Mouse (Mus musculus) CH12.LX (cell line): ENCODE measurements around the gene Rex1bd.

Source experiments
- E2F4 ChIP-seq: IDR thresholded peaks from 2 replicates; pipeline ENCODE4 v1.6.1; 2011; ENCODE audit warnings: low read depth, low read length, improper control_type of control experiment; ENCODE audit not compliant: insufficient replicate concordance
- RAD21 ChIP-seq: IDR thresholded peaks from 2 replicates; pipeline ENCODE4 v1.6.1; 2011; ENCODE audit warnings: low read depth, mild to moderate bottlenecking, low read length, improper control_type of control experiment, moderate library complexity
- USF1 ChIP-seq: IDR thresholded peaks from 2 replicates; pipeline ENCODE4 v1.6.1; 2014; ENCODE audit warnings: low read depth, mild to moderate bottlenecking, inconsistent platforms, low read length, improper control_type of control experiment

DNA sequence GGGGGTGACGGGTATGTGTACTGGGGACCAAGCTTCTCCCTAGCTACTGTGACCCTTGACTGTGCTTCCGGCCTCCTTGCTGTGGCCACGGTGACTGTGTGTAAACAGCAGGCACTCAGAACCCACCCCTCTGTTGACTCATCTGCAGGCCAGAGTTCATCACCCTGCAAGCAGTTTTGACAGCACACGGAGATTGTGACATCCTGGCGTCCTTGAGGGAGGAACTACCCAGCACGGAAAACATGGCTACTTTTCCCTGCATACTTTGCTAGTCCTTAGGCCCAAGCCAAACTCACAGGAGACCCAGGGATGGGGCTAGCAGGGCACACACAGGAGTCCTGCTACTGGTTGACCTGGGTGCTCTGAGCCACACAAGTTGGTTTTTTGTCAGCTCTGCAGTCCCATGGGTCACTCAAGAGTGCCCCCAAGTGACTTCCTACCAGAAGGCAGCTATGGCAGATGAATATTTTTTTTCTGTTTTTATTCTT is 37.7 kb upstream of the Rex1bd start:
- no peak for TF ChIP-seq USF1
- TF ChIP-seq RAD21 = peak; percentile 62
- no peak for TF ChIP-seq E2F4
